Mouse (Mus musculus): ENCODE results near the gene Ndufa13. TPM values are rescaled to one million over a fixed set of nuclear protein-coding genes. Genes with fewer than 3 reads are reported as not detected.

Gene Ndufa13
- total RNA-seq, 1 experiment = 146 TPM

GRCm38 (mm10) chr8:69848951-69849350, 53.4 kb downstream of the Ndufa13 start:
- DNase-seq (ENCODE audit: low read depth, low spot score) = peak; percentile 62
- Histone ChIP-seq H3K9me3 (ENCODE audit: control insufficient read depth, insufficient read depth, low read depth, low read length) (no peaks in the 10 kb centered on the region), H3K4me1 (ENCODE audit: control insufficient read depth in 2 of 2, insufficient read depth in 2 of 2, low read length in 2 of 2, poor library complexity in 1 of 2) (peaks cover 23 to 25% of the 10 kb centered on the region in 2 experiments), H3K4me3 (ENCODE audit: insufficient read depth in 1 of 2, low read depth in 1 of 2, low read length in 2 of 2, poor library complexity in 1 of 2, severe bottlenecking in 1 of 2) (no peak overlapping the region), H3K36me3 (ENCODE audit: control insufficient read depth, insufficient read depth, low read length, poor library complexity, severe bottlenecking) (no peaks in the 10 kb centered on the region), H3K9ac (ENCODE audit: insufficient read depth, low read depth, low read length, poor library complexity, severe bottlenecking) (no peak overlapping the region), H3K27ac (ENCODE audit: insufficient read depth, low read depth, low read length, poor library complexity, severe bottlenecking) (peak overlapping the region; percentile 10; the same call in 1 of the 2 replicates)
- no peak for TF ChIP-seq ZC3H11A (IDR thresholded peaks at IDR 0.05; ENCODE audit: borderline replicate concordance, low read depth, low read length)
- no peak for TF ChIP-seq ZNF384 (IDR thresholded peaks at IDR 0.05; ENCODE audit: low read depth, low read length)
- peak; percentile 90 for TF ChIP-seq MAFK (IDR thresholded peaks at IDR 0.05; ENCODE audit: insufficient read depth, low read depth, low read length)
- TF ChIP-seq HCFC1 (IDR thresholded peaks at IDR 0.05; ENCODE audit: borderline replicate concordance, insufficient read depth, low read length) = no peak; the same call in 1 of the 2 replicates
- TF ChIP-seq CHD2 (IDR thresholded peaks at IDR 0.05; ENCODE audit: low read depth, low read length) = no peak
- in situ Hi-C loops (cut with MboI; ENCODE audit: low sequenced_read_pairs in 2 of 2, unreplicated experiment in 2 of 2) = no loop called here

GRCm38 (mm10) chr8:69847167-69848065, 54.9 kb downstream of the Ndufa13 start:
- H3K4me1 ChIP-seq (ENCODE audit: control insufficient read depth in 2 of 2, insufficient read depth in 2 of 2, low read length in 2 of 2, poor library complexity in 1 of 2) = peaks cover 23% of the 10 kb centered on the region in 2 experiments

More at GRCm38 (mm10) chr8:69847167-69848065, 54.9 kb downstream of the Ndufa13 start:
- in situ Hi-C loops (cut with MboI; ENCODE audit: low sequenced_read_pairs in 2 of 2, unreplicated experiment in 2 of 2) = no loop called here
- no peak for DNase-seq (ENCODE audit: low read depth, low spot score)
- no peaks in the 10 kb centered on the region for H3K36me3 ChIP-seq (ENCODE audit: control insufficient read depth, insufficient read depth, low read length, poor library complexity, severe bottlenecking)
- H3K9ac ChIP-seq (ENCODE audit: insufficient read depth, low read depth, low read length, poor library complexity, severe bottlenecking) = no peak overlapping the region
- peak overlapping the region; percentile 0; the same call in 1 of the 2 replicates for H3K27ac ChIP-seq (ENCODE audit: insufficient read depth, low read depth, low read length, poor library complexity, severe bottlenecking)
- no peak overlapping the region for H3K4me3 ChIP-seq (ENCODE audit: insufficient read depth in 1 of 2, low read depth in 1 of 2, low read length in 2 of 2, poor library complexity in 1 of 2, severe bottlenecking in 1 of 2)
- no peaks in the 10 kb centered on the region for H3K9me3 ChIP-seq (ENCODE audit: control insufficient read depth, insufficient read depth, low read depth, low read length)
- TF ChIP-seq ZC3H11A (IDR thresholded peaks at IDR 0.05; ENCODE audit: borderline replicate concordance, low read depth, low read length) (no peak), CHD2 (IDR thresholded peaks at IDR 0.05; ENCODE audit: low read depth, low read length) (no peak), ZNF384 (IDR thresholded peaks at IDR 0.05; ENCODE audit: low read depth, low read length) (no peak), MAFK (IDR thresholded peaks at IDR 0.05; ENCODE audit: insufficient read depth, low read depth, low read length) (peak; percentile 59), HCFC1 (IDR thresholded peaks at IDR 0.05; ENCODE audit: borderline replicate concordance, insufficient read depth, low read length) (no peak)

Other genes starting within 250 kb of the Ndufa13 start
- gene Zfp964, start 248.1 kb downstream of the Ndufa13 start, total RNA-seq (2012; rRNA removed) = 0.79 and 0.85 TPM in 2 replicates
- gene Zfp869, start 191.8 kb downstream of the Ndufa13 start, total RNA-seq (2012; rRNA removed) = 5.5 and 6.7 TPM in 2 replicates
- gene Zfp963, start 152.6 kb downstream of the Ndufa13 start, total RNA-seq (2012; rRNA removed) = 2.1 and 2.7 TPM in 2 replicates
- not detected in 2 replicates for gene Gm20422, start 127.7 kb downstream of the Ndufa13 start, total RNA-seq (2012; rRNA removed)
- gene Atp13a1, start 111.4 kb downstream of the Ndufa13 start, total RNA-seq (2012; rRNA removed) = 123 and 193 TPM in 2 replicates
- gene Zfp866, start 111.4 kb downstream of the Ndufa13 start, total RNA-seq (2012; rRNA removed) = 19.1 and 21.6 TPM in 2 replicates
- gene Gmip, start 93.9 kb downstream of the Ndufa13 start, total RNA-seq (2012; rRNA removed) = 5.9 and 6.4 TPM in 2 replicates
- gene Lpar2, start 80.1 kb downstream of the Ndufa13 start, total RNA-seq (2012; rRNA removed) = 5.6 and 8.3 TPM in 2 replicates
- 5.2 and 6.1 TPM in 2 replicates for gene Pbx4, start 70.1 kb downstream of the Ndufa13 start, total RNA-seq (2012; rRNA removed)
- gene Cilp2, start 14.9 kb downstream of the Ndufa13 start, total RNA-seq (2012; rRNA removed) = 7.3 and 10.7 TPM in 2 replicates
- gene Tssk6, start 374 bp downstream of the Ndufa13 start, total RNA-seq (2012; rRNA removed) = 2.5 and 4.0 TPM in 2 replicates
- 7.0 and 8.5 TPM in 2 replicates for gene Yjefn3, start 154 bp upstream of the Ndufa13 start, total RNA-seq (2012; rRNA removed)
- 139 and 148 TPM in 2 replicates for gene Gatad2a, start 93.8 kb upstream of the Ndufa13 start, total RNA-seq (2012; rRNA removed)
- gene Mau2, start 140.2 kb upstream of the Ndufa13 start, total RNA-seq (2012; rRNA removed) = 82.4 and 124 TPM in 2 replicates
- 38.5 and 38.8 TPM in 2 replicates for gene Sugp1, start 140.3 kb upstream of the Ndufa13 start, total RNA-seq (2012; rRNA removed)
- 2.0 and 2.5 TPM in 2 replicates for gene Tm6sf2, start 170.4 kb upstream of the Ndufa13 start, total RNA-seq (2012; rRNA removed)
- gene Hapln4, start 180.9 kb upstream of the Ndufa13 start, total RNA-seq (2012; rRNA removed) = 2.2 and 4.8 TPM in 2 replicates
- 4.3 and 9.2 TPM in 2 replicates for gene Ncan, start 218.3 kb upstream of the Ndufa13 start, total RNA-seq (2012; rRNA removed)
- gene Nr2c2ap, start 228.8 kb upstream of the Ndufa13 start, total RNA-seq (2012; rRNA removed) = 9.6 and 10.4 TPM in 2 replicates
- 10.4 and 11.2 TPM in 2 replicates for gene Rfxank, start 236.6 kb upstream of the Ndufa13 start, total RNA-seq (2012; rRNA removed)
- 30.0 and 31.2 TPM in 2 replicates for gene Borcs8, start 236.9 kb upstream of the Ndufa13 start, total RNA-seq (2012; rRNA removed)
- gene Mef2b, start 237.2 kb upstream of the Ndufa13 start, total RNA-seq (2012; rRNA removed) = 3.6 and 5.4 TPM in 2 replicates